Mouse (Mus musculus): ENCODE measurements around the gene Cyp26b1. TPM values are rescaled to one million over a fixed set of nuclear protein-coding genes. Genes with fewer than 3 reads are reported as not detected.
A peak's percentile ranks its signal among the peaks of the same experiment; 100 is the strongest.
"Not testable (repeated sequence)": the region's sequence is repeated elsewhere in the genome, so short reads cannot be mapped to it uniquely, and the experiment has no call there.

The Cyp26b1 gene
- polyA plus RNA-seq, 1 experiment from 2014 or later = 5.7 TPM

DNA sequence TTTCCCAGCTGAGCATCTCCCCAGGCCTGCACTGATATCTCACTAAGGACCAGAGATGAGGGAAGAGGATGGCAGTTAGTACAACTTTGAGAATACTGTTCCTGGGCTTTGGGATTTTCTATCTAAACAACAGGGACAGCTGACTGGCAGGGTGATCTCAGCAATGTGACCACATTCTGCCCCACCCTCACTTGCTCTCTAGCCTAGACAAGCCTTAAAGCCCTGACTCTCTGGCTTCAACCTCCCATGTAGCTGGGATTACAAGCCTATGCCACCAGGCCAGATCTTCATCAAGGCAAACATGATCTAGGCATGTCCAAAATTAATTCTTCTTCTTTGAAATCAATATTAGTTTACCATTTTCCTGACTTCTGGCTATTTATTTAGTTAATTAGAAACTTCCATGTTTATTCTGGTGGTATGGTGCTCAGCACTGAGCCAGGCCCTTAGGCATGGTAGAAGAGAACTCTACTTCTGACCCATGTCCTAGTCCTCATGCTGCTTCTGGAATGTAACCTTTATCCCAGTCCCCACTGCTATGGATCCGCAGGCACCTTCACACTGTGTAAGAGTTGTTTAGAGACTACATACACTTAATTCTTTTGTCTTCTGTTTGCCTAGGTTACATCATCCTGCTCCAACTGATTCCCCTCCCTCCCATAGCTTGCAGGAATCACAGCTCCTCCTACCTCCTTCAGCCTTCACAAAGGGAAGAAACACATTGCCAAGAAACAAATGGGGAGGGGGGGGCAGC, 7.6 kb upstream of the Cyp26b1 start:
- peaks cover 3% of the 10 kb centered on the region; the same call in 1 of the 2 replicates for H3K4me1 ChIP-seq (replicated peaks)
- no peaks in the 10 kb centered on the region for H3K9me3 ChIP-seq
- no peaks in the 10 kb centered on the region for H3K27me3 ChIP-seq
- H3K36me3 ChIP-seq = no peaks in the 10 kb centered on the region
- ATAC-seq (ENCODE audit: low read depth) = no peak
- WGBS = 24% methylated on average over 1 of the region's 1 CpGs
- H3K4me3 ChIP-seq = no peak overlapping the region
- no peak overlapping the region for H3K4me2 ChIP-seq
- H3K9ac ChIP-seq = no peak overlapping the region
- H3K27ac ChIP-seq (replicated peaks) = no peak overlapping the region

DNA sequence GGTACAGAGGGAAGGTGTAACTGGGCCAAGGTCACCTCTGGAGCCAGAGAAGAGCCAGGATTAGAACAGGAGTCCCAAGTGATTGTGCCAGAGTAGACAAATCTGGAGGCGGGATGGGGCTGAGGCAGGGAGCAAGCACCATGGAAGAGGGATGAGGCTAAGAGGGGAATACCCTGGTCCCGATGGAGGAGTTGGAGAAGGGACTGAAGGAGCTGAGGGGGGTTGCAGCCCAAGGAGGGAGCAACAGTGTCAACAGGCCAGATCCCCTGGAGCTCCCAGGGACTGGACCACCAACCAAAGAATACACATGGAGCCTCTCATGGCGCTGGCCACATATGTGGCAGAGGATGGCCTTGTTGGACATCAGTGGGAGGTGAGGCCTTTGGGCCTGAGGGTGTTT, 5.6 kb upstream of the Cyp26b1 start:
- H3K27ac ChIP-seq (replicated peaks); ATAC-seq (ENCODE audit: low read depth): not testable (repeated sequence)
- WGBS = 89% methylated on average over 3 of the region's 3 CpGs

DNA sequence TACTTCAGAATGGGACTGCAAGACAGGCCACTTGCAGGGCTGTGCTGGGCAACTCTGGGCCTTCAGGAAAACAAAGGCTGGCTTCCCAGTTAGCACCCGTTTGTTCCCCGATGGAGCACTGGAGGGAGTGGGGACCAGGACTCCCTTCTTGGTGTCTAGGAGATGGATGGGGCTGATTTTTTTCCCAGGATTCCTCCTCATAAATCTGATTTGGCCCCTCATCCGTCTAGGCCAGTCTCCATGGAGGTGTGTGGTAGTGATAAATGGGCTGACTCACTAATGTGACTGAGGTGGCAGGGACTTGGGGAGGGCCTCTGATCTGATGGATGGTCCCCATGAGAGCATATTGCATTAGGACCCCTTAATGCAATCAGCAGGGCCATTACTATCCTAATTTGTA, 5.0 kb upstream of the Cyp26b1 start:
- no peak for ATAC-seq (ENCODE audit: low read depth)
- 58% methylated on average over 3 of the region's 3 CpGs for WGBS

More for the DNA sequence above, 5.6 kb upstream of the Cyp26b1 start:
- H3K4me3 ChIP-seq; H3K4me1 ChIP-seq (replicated peaks); H3K9ac ChIP-seq; H3K27me3 ChIP-seq; H3K9me3 ChIP-seq; H3K4me2 ChIP-seq; H3K36me3 ChIP-seq: not testable (repeated sequence)

GRCm38 (mm10) chr6:84594626-84595025, 918 bp upstream of the Cyp26b1 start:
- no peak overlapping the region for H3K4me2 ChIP-seq
- ATAC-seq (ENCODE audit: low read depth) = no peak
- no peak overlapping the region for H3K9ac ChIP-seq
- WGBS = 19% methylated on average over 3 of the region's 3 CpGs
- peaks cover 36% of the 10 kb centered on the region for H3K27me3 ChIP-seq
- H3K36me3 ChIP-seq = no peaks in the 10 kb centered on the region
- no peaks in the 10 kb centered on the region for H3K9me3 ChIP-seq
- H3K4me3 ChIP-seq = no peak overlapping the region
- H3K4me1 ChIP-seq (replicated peaks) = peaks cover 17% of the 10 kb centered on the region
- no peak overlapping the region for H3K27ac ChIP-seq (replicated peaks)

More for the DNA sequence above, 5.0 kb upstream of the Cyp26b1 start:
- Histone ChIP-seq H3K36me3 (no peaks in the 10 kb centered on the region), H3K4me2 (no peak overlapping the region), H3K4me3 (no peak overlapping the region), H3K27ac (replicated peaks) (no peak overlapping the region), H3K4me1 (replicated peaks) (peaks cover 10% of the 10 kb centered on the region; the same call in 1 of the 2 replicates), H3K9ac (no peak overlapping the region), H3K9me3 (no peaks in the 10 kb centered on the region), H3K27me3 (peaks cover 4% of the 10 kb centered on the region; the same call in 1 of the 2 replicates)

- Histone ChIP-seq H3K4me1 (replicated peaks) (peaks cover 49% of the 10 kb centered on the region), H3K9ac (no peak overlapping the region), H3K4me2 (no peak overlapping the region), H3K27me3 (peaks cover 71% of the 10 kb centered on the region), H3K4me3 (no peak overlapping the region), H3K9me3 (no peaks in the 10 kb centered on the region), H3K27ac (replicated peaks) (no peak overlapping the region), H3K36me3 (no peaks in the 10 kb centered on the region)
- no peak for ATAC-seq (ENCODE audit: low read depth)
- WGBS = 64% methylated on average over 6 of the region's 6 CpGs
Measured at GRCm38 (mm10) chr6:84590961-84591745, 2.6 kb downstream of the Cyp26b1 start.

- Histone ChIP-seq H3K4me2 (peak overlapping the region; percentile 84), H3K4me1 (replicated peaks) (peaks cover 60% of the 10 kb centered on the region), H3K36me3 (no peaks in the 10 kb centered on the region), H3K9ac (no peak overlapping the region), H3K4me3 (peak overlapping the region; percentile 3), H3K27ac (replicated peaks) (no peak overlapping the region), H3K9me3 (no peaks in the 10 kb centered on the region), H3K27me3 (peaks cover 81% of the 10 kb centered on the region)
- 4% methylated on average over 39 of the region's 39 CpGs for WGBS
- ATAC-seq (ENCODE audit: low read depth) = peak; percentile 65; the same call in 1 of the 2 replicates
Measured at GRCm38 (mm10) chr6:84589742-84590686, 3.7 kb downstream of the Cyp26b1 start.

GRCm38 (mm10) chr6:84588895-84589652, 4.6 kb downstream of the Cyp26b1 start:
- Histone ChIP-seq H3K9me3 (no peaks in the 10 kb centered on the region), H3K4me3 (peak overlapping the region; percentile 45), H3K27ac (replicated peaks) (no peak overlapping the region), H3K27me3 (peaks cover 86% of the 10 kb centered on the region), H3K9ac (peak overlapping the region; percentile 67), H3K4me2 (peak overlapping the region; percentile 84), H3K4me1 (replicated peaks) (peaks cover 64% of the 10 kb centered on the region), H3K36me3 (no peaks in the 10 kb centered on the region)
- no peak for ATAC-seq (ENCODE audit: low read depth)
- 1% methylated on average over 54 of the region's 54 CpGs for WGBS

GRCm38 (mm10) chr6:84588221-84588894, 5.3 kb downstream of the Cyp26b1 start:
- H3K9ac ChIP-seq = peak overlapping the region; percentile 67
- peak overlapping the region; percentile 84 for H3K4me2 ChIP-seq
- no peak for ATAC-seq (ENCODE audit: low read depth)
- H3K4me3 ChIP-seq = peak overlapping the region; percentile 45
- under 1% methylated on average over 41 of the region's 41 CpGs for WGBS
- no peaks in the 10 kb centered on the region for H3K36me3 ChIP-seq
- peaks cover 69% of the 10 kb centered on the region for H3K4me1 ChIP-seq (replicated peaks)
- no peaks in the 10 kb centered on the region for H3K9me3 ChIP-seq
- H3K27ac ChIP-seq (replicated peaks) = no peak overlapping the region
- peaks cover 93% of the 10 kb centered on the region for H3K27me3 ChIP-seq

- Histone ChIP-seq H3K9ac (peak overlapping the region; percentile 67), H3K27me3 (peaks cover 97% of the 10 kb centered on the region), H3K36me3 (no peaks in the 10 kb centered on the region), H3K4me3 (peak overlapping the region; percentile 45), H3K4me2 (peak overlapping the region; percentile 84), H3K27ac (replicated peaks) (no peak overlapping the region), H3K9me3 (no peaks in the 10 kb centered on the region), H3K4me1 (replicated peaks) (peaks cover 74% of the 10 kb centered on the region)
- under 1% methylated on average over 51 of the region's 51 CpGs for WGBS
- ATAC-seq (ENCODE audit: low read depth) = no peak
Measured at GRCm38 (mm10) chr6:84587471-84588101, 6.1 kb downstream of the Cyp26b1 start.

DNA sequence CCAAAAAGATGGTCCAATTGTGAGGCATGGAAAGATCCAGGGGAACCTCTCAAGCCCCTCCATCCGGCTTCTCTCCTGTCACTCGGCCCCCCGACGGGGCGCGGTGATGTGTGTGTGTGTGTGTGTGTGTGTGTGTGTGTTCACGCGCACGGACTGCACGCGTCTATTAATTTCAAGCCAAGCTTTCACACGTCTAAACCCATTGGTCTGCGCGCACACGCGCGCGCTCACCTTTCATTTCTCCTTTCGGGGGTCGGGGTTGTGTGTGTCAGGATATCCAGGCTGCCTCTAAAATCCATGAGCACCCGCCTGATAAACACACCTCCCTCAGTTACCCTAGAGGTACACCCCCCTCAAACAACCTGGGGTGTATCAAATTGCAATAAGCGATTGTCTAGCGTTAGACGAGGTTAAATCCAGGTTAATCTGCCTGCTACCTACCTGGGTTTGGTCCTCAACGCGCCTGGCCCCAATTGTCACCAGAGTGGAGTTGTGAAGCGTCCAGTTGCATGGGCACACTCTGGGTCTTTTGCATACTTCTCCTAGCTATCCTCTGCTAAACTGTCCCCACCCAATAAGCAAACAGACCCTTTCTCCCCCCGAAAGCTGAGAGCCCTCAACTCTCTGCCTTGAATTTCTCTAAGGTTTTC, 7.0 kb downstream of the Cyp26b1 start:
- peaks cover 74% of the 10 kb centered on the region for H3K4me1 ChIP-seq (replicated peaks)

More for the DNA sequence above, 7.0 kb downstream of the Cyp26b1 start:
- peaks cover 97% of the 10 kb centered on the region for H3K27me3 ChIP-seq
- peak overlapping the region; percentile 45 for H3K4me3 ChIP-seq
- WGBS = 2% methylated on average over 28 of the region's 28 CpGs
- H3K9ac ChIP-seq = peak overlapping the region; percentile 6; the same call in 1 of the 2 replicates
- ATAC-seq (ENCODE audit: low read depth) = no peak
- H3K36me3 ChIP-seq = no peaks in the 10 kb centered on the region
- H3K9me3 ChIP-seq = no peaks in the 10 kb centered on the region
- H3K4me2 ChIP-seq = peak overlapping the region; percentile 84
- H3K27ac ChIP-seq (replicated peaks) = no peak overlapping the region

Data from neural tube, embryonic 13.5 days (tissue).